Mouse (Mus musculus): ENCODE data around the gene Klrb1c. TPM values are rescaled to one million over a fixed set of nuclear protein-coding genes. Genes with fewer than 3 reads are reported as not detected.
A peak's percentile ranks its signal among the peaks of the same experiment; 100 is the strongest.
"Not testable (repeated sequence)": the region's sequence is repeated elsewhere in the genome, so short reads cannot be mapped to it uniquely, and the experiment has no call there.

Klrb1c gene
- polyA plus RNA-seq, 1 experiment from 2014 or later = 0.17 TPM

GRCm38 (mm10) chr6:128796321-128796955, 7.4 kb upstream of the Klrb1c start:
- Histone ChIP-seq H3K9me3 (replicated peaks) (no peaks in the 10 kb centered on the region), H3K27ac (no peak overlapping the region), H3K36me3 (no peaks in the 10 kb centered on the region), H3K4me1 (peaks cover 17% of the 10 kb centered on the region), H3K9ac (no peak overlapping the region), H3K4me2 (no peak overlapping the region), H3K4me3 (replicated peaks) (no peak overlapping the region), H3K27me3 (no peaks in the 10 kb centered on the region)
- no peak for ATAC-seq (replicated peaks; ENCODE audit: low FRiP score)
- 67% methylated on average over 8 of the region's 8 CpGs for WGBS

- Histone ChIP-seq H3K4me2 (no peak overlapping the region), H3K9me3 (replicated peaks) (no peaks in the 10 kb centered on the region), H3K27me3 (no peaks in the 10 kb centered on the region), H3K27ac (0 out of 2 replicates have a peak overlapping the region, but pooled peaks have one; percentile 3), H3K9ac (no peak overlapping the region), H3K4me1 (peaks cover 13% of the 10 kb centered on the region), H3K4me3 (replicated peaks) (no peak overlapping the region), H3K36me3 (no peaks in the 10 kb centered on the region)
- WGBS = 7% methylated on average over 6 of the region's 6 CpGs
- ATAC-seq (replicated peaks; ENCODE audit: low FRiP score) = 0 out of 2 replicates have a peak, but pooled peaks have one; percentile 26
Observed at GRCm38 (mm10) chr6:128793734-128794133, 4.7 kb upstream of the Klrb1c start.

- not testable (repeated sequence) for H3K36me3 ChIP-seq; H3K9me3 ChIP-seq (replicated peaks); ATAC-seq (replicated peaks; ENCODE audit: low FRiP score); H3K9ac ChIP-seq; H3K4me3 ChIP-seq (replicated peaks); H3K4me1 ChIP-seq; H3K27ac ChIP-seq; H3K4me2 ChIP-seq; H3K27me3 ChIP-seq
- 66% methylated on average over 4 of the region's 4 CpGs for WGBS
Observed at GRCm38 (mm10) chr6:128790491-128790994, 1.5 kb upstream of the Klrb1c start.

GRCm38 (mm10) chr6:128788517-128788916, 498 bp downstream of the Klrb1c start:
- WGBS = 90% methylated on average over 1 of the region's 1 CpGs
- Histone ChIP-seq H3K9me3 (replicated peaks) (no peaks in the 10 kb centered on the region), H3K4me2 (no peak overlapping the region), H3K36me3 (no peaks in the 10 kb centered on the region), H3K27me3 (no peaks in the 10 kb centered on the region), H3K27ac (no peak overlapping the region), H3K4me1 (peaks cover 2% of the 10 kb centered on the region; the same call in 1 of the 2 replicates), H3K4me3 (replicated peaks) (no peak overlapping the region), H3K9ac (no peak overlapping the region)
- ATAC-seq (replicated peaks; ENCODE audit: low FRiP score) = 0 out of 2 replicates have a peak, but pooled peaks have one; percentile 33

GRCm38 (mm10) chr6:128786396-128786795, 2.6 kb downstream of the Klrb1c start:
- H3K27me3 ChIP-seq; H3K36me3 ChIP-seq; H3K9ac ChIP-seq; H3K4me3 ChIP-seq (replicated peaks); H3K27ac ChIP-seq; H3K4me1 ChIP-seq; H3K4me2 ChIP-seq; ATAC-seq (replicated peaks; ENCODE audit: low FRiP score); H3K9me3 ChIP-seq (replicated peaks): not testable (repeated sequence)
- WGBS = 89% methylated on average over 1 of the region's 1 CpGs

GRCm38 (mm10) chr6:128769481-128770253, 19.3 kb downstream of the Klrb1c start:
- peak overlapping the region; percentile 51; the same call in 1 of the 2 replicates for H3K27ac ChIP-seq
- no peaks in the 10 kb centered on the region for H3K27me3 ChIP-seq
- no peak overlapping the region for H3K4me2 ChIP-seq
- H3K9ac ChIP-seq = no peak overlapping the region
- H3K9me3 ChIP-seq (replicated peaks) = no peaks in the 10 kb centered on the region
- no peaks in the 10 kb centered on the region for H3K36me3 ChIP-seq
- peaks cover 4% of the 10 kb centered on the region; the same call in 1 of the 2 replicates for H3K4me1 ChIP-seq
- WGBS = 70% methylated on average over 10 of the region's 10 CpGs
- peak; percentile 34 for ATAC-seq (replicated peaks; ENCODE audit: low FRiP score)
- no peak overlapping the region for H3K4me3 ChIP-seq (replicated peaks)

GRCm38 (mm10) chr6:128768047-128768446, 21.0 kb downstream of the Klrb1c start:
- Histone ChIP-seq H3K4me1 (peaks cover 8% of the 10 kb centered on the region; the same call in 1 of the 2 replicates), H3K4me3 (replicated peaks) (no peak overlapping the region), H3K27ac (no peak overlapping the region), H3K9me3 (replicated peaks) (no peaks in the 10 kb centered on the region), H3K36me3 (no peaks in the 10 kb centered on the region), H3K4me2 (no peak overlapping the region), H3K9ac (no peak overlapping the region), H3K27me3 (no peaks in the 10 kb centered on the region)
- 86% methylated on average over 4 of the region's 4 CpGs for WGBS
- ATAC-seq (replicated peaks; ENCODE audit: low FRiP score) = no peak

GRCm38 (mm10) chr6:128766486-128767254, 22.3 kb downstream of the Klrb1c start:
- not testable (repeated sequence) for H3K9ac ChIP-seq; H3K27me3 ChIP-seq; H3K36me3 ChIP-seq; H3K4me3 ChIP-seq (replicated peaks); H3K9me3 ChIP-seq (replicated peaks); ATAC-seq (replicated peaks; ENCODE audit: low FRiP score); H3K4me1 ChIP-seq; H3K27ac ChIP-seq; H3K4me2 ChIP-seq
- 67% methylated on average over 6 of the region's 6 CpGs for WGBS

- no peaks in the 10 kb centered on the region for H3K36me3 ChIP-seq
- no peak overlapping the region for H3K4me3 ChIP-seq (replicated peaks)
- no peak for ATAC-seq (replicated peaks; ENCODE audit: low FRiP score)
- no peak overlapping the region for H3K27ac ChIP-seq
- H3K9ac ChIP-seq = no peak overlapping the region
- peaks cover 12% of the 10 kb centered on the region for H3K4me1 ChIP-seq
- 73% methylated on average over 1 of the region's 1 CpGs for WGBS
- H3K4me2 ChIP-seq = no peak overlapping the region
- H3K27me3 ChIP-seq = no peaks in the 10 kb centered on the region
- no peaks in the 10 kb centered on the region for H3K9me3 ChIP-seq (replicated peaks)
Observed at GRCm38 (mm10) chr6:128765211-128765610, 23.8 kb downstream of the Klrb1c start.

GRCm38 (mm10) chr6:128764598-128764997, 24.4 kb downstream of the Klrb1c start:
- Histone ChIP-seq H3K36me3 (no peaks in the 10 kb centered on the region), H3K9ac (0 out of 2 replicates have a peak overlapping the region, but pooled peaks have one; percentile 21), H3K27me3 (no peaks in the 10 kb centered on the region), H3K4me1 (peaks cover 12% of the 10 kb centered on the region), H3K4me3 (replicated peaks) (peak overlapping the region; percentile 61), H3K27ac (no peak overlapping the region), H3K4me2 (peak overlapping the region; percentile 72), H3K9me3 (replicated peaks) (no peaks in the 10 kb centered on the region)
- 24% methylated on average over 5 of the region's 5 CpGs for WGBS
- ATAC-seq (replicated peaks; ENCODE audit: low FRiP score) = no peak

GRCm38 (mm10) chr6:128763736-128764523, 25.1 kb downstream of the Klrb1c start:
- Histone ChIP-seq H3K27me3 (no peaks in the 10 kb centered on the region), H3K36me3 (no peaks in the 10 kb centered on the region), H3K9me3 (replicated peaks) (no peaks in the 10 kb centered on the region), H3K4me1 (peaks cover 8% of the 10 kb centered on the region), H3K9ac (peak overlapping the region; percentile 48), H3K4me3 (replicated peaks) (peak overlapping the region; percentile 61), H3K27ac (peak overlapping the region; percentile 84), H3K4me2 (peak overlapping the region; percentile 72)
- peak; percentile 95 for ATAC-seq (replicated peaks; ENCODE audit: low FRiP score)
- WGBS = 2% methylated on average over 30 of the region's 30 CpGs

All from kidney, embryonic 15.5 days (tissue).